Mouse (Mus musculus) heart, embryonic 15.5 days (tissue): ENCODE measurements around the gene Ampd2. TPM values are rescaled to one million over a fixed set of nuclear protein-coding genes. Genes with fewer than 3 reads are reported as not detected.

Experiments
- ATAC-seq: fragments of 200-750 bp; cut with Nextera tagmentation; replicated peaks from 2 replicates; pipeline ENCODE4 v1.8.0; 2017; ENCODE audit warnings: low read depth, moderate TSS enrichment; ENCODE audit not compliant: insufficient number of reproducible peaks, insufficient read depth, low FRiP score
- H3K27ac ChIP-seq: fragments of 300-500 bp; sonication (generic); 2 replicates; pipeline ENCODE4 v1.5.1; 2015; ENCODE audit warnings: mild to moderate bottlenecking, inconsistent platforms
- H3K27me3 ChIP-seq: fragments of 300-500 bp; sonication (generic); 2 replicates; pipeline ENCODE4 v1.6.1; 2015; ENCODE audit warnings: inconsistent platforms
- H3K36me3 ChIP-seq: fragments of 300-500 bp; sonication (generic); 2 replicates; pipeline ENCODE4 v1.6.1; 2015; ENCODE audit warnings: mild to moderate bottlenecking, inconsistent platforms
- H3K4me1 ChIP-seq: fragments of 300-500 bp; sonication (generic); replicated peaks from 2 replicates; pipeline ENCODE4 v1.6.1; 2015; ENCODE audit warnings: inconsistent platforms
- H3K4me2 ChIP-seq: fragments of 300-500 bp; sonication (generic); 2 replicates; pipeline ENCODE4 v1.6.1; 2015; ENCODE audit warnings: inconsistent platforms, mild to moderate bottlenecking, moderate library complexity
- H3K4me3 ChIP-seq: fragments of 300-500 bp; sonication (generic); 2 replicates; pipeline ENCODE4 v1.5.1; 2015; ENCODE audit warnings: mild to moderate bottlenecking, inconsistent platforms
- H3K9ac ChIP-seq: fragments of 300-500 bp; sonication (generic); 2 replicates; pipeline ENCODE4 v1.6.1; 2015; ENCODE audit warnings: mild to moderate bottlenecking, inconsistent platforms
- H3K9me3 ChIP-seq: fragments of 300-500 bp; sonication (generic); replicated peaks from 2 replicates; pipeline ENCODE4 v1.6.1; 2016; ENCODE audit warnings: inconsistent platforms
- WGBS: fragments of 180-500 bp; shearing (Covaris S2); methylation state at CpG from one replicate; pipeline ENCODE4 v1.1.7; 2015; ENCODE audit warnings: mixed read lengths; 5-methylcytosine and 5-hydroxymethylcytosine counted together
- polyA plus RNA-seq: library from polyadenylated mRNA; unstranded; fragments of >200 nt; fragmentation: Nextera tagmentation; extraction: Ambion mirVana; gene quantifications from 2 replicates; pipeline ENCODE4 v1.2.1, GENCODE M21; 2015

Ampd2 gene
- polyA plus RNA-seq, 1 experiment from 2014 or later, result 22.5 TPM

DNA sequence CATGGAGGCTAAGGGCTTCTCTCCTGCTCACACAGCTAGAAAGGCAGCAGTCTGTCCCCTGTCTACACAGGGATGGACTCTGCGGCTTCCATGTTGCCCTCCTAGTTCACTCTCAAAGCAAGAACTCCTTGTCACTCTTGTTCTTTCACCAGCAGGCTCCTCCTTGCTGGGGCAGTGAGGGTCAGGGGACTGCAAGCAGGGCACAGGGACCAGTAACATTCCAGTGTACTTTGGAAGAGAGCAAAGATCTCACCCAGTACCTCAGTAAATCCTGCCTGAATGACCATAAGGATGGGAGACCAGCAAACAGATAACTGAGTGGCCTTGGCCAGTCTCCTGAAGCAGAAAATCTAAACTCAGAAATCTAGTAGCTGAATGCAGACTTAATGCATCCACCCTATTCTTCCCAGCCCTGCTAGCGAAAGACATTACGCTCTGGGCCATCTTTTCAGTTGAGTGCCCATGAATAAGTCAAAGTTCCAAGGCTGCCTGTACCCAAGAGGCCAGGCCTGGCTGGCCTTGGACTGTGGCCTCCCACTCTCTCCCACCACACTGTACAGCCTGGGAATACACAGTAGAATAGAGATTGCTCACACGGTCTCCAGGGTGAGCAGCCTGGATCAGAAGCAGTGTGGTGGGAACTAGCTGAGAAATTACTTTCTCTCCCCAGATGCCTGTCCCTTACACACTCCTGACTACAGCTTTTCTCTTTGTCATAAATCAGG, 57.6 kb downstream of the Ampd2 start:
- Histone ChIP-seq H3K9ac (no peak overlapping the region), H3K27me3 (peaks cover 13% of the 10 kb centered on the region; the same call in 1 of the 2 replicates), H3K36me3 (no peaks in the 10 kb centered on the region), H3K27ac (no peak overlapping the region), H3K4me3 (no peak overlapping the region), H3K4me1 (no peaks in the 10 kb centered on the region), H3K9me3 (no peaks in the 10 kb centered on the region), H3K4me2 (no peak overlapping the region)
- 84% methylated on average over 4 of the region's 4 CpGs for WGBS
- ATAC-seq, result no peak

DNA sequence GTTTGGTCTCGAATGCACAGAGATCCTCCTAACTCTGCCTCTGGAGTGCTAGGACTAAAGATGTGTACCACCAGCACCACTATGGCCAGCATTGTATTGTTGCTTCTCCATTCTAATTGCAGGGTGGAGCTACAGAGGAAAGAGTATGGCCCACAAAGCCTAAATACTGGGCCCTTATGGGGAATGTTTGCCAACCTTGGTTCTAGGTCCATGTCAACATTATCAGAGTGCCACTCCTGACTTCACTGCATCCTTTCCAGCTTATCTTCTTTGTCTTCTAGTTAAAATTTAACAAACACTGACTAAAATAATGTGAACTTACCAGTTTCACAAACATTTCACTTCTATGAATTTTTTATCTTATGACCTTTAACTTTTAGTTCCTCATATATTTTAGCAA, 59.9 kb downstream of the Ampd2 start:
- no peaks in the 10 kb centered on the region for H3K36me3 ChIP-seq
- ATAC-seq, result no peak
- 81% methylated on average over 1 of the region's 1 CpGs for WGBS
- H3K4me2 ChIP-seq, result no peak overlapping the region
- H3K4me1 ChIP-seq, result no peaks in the 10 kb centered on the region
- H3K9me3 ChIP-seq, result no peaks in the 10 kb centered on the region
- H3K4me3 ChIP-seq, result no peak overlapping the region
- H3K27ac ChIP-seq, result no peak overlapping the region
- no peak overlapping the region for H3K9ac ChIP-seq
- H3K27me3 ChIP-seq, result peaks cover 13% of the 10 kb centered on the region; the same call in 1 of the 2 replicates

DNA sequence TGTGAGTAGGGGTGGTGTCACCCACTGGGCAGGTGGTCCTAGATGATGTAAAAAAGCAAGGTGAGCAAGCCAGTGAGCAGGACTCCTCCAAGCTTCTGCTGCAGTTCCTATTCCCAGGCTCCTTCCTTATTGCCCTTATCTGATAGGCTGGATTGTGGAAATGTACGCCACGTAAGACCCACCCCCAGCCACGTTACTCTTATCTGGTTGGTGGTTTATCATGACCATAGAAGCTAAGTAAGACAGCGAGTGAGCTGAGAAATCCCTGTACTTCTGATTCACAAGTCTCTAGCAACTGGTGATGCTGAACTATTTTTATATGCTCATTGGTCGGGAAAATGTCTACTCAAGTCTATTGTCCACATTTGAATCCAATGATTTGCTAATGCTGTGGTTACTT, 60.4 kb downstream of the Ampd2 start:
- Histone ChIP-seq H3K9ac (no peak overlapping the region), H3K4me2 (no peak overlapping the region), H3K36me3 (no peaks in the 10 kb centered on the region), H3K27me3 (peaks cover 13% of the 10 kb centered on the region; the same call in 1 of the 2 replicates), H3K27ac (no peak overlapping the region), H3K4me3 (no peak overlapping the region), H3K9me3 (no peaks in the 10 kb centered on the region), H3K4me1 (no peaks in the 10 kb centered on the region)
- ATAC-seq, result no peak
- 39% methylated on average over 5 of the region's 5 CpGs for WGBS

DNA sequence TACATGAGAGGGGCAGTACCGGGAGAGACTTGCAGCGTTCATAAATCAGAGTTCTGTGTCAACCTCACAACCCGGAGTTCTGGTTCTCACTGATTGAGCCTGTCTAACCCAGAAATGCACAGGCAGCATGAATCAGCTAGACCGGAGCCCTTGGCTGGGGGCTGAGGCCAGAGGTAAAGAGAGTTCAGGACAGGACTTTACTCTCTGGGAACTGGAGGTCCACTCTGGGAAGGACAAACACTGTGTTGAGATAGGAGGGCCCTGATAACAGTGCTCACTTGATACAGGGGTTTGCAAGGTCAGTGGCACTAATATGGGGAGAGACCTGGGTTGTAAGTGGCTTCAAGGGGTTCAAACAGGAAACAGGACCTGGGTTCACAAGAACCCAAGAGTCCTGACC, 61.1 kb downstream of the Ampd2 start:
- ATAC-seq, result no peak
- Histone ChIP-seq H3K9ac (no peak overlapping the region), H3K4me2 (no peak overlapping the region), H3K4me1 (peaks cover 6% of the 10 kb centered on the region), H3K9me3 (no peaks in the 10 kb centered on the region), H3K4me3 (no peak overlapping the region), H3K36me3 (no peaks in the 10 kb centered on the region), H3K27me3 (peaks cover 13% of the 10 kb centered on the region; the same call in 1 of the 2 replicates), H3K27ac (no peak overlapping the region)
- WGBS, result 63% methylated on average over 4 of the region's 4 CpGs

Other genes with a start within 250 kb of the Ampd2 start
- gene Eps8l3, start 209.4 kb downstream of the Ampd2 start, polyA plus RNA-seq, result not detected in 2 replicates
- gene Gstm5, start 190.8 kb downstream of the Ampd2 start, polyA plus RNA-seq, result 111 and 122 TPM in 2 replicates
- 22.1 and 23.1 TPM in 2 replicates for gene Gstm7, start 154.8 kb downstream of the Ampd2 start, polyA plus RNA-seq
- 10.4 TPM in 2 replicates for gene Gstm6, start 142.9 kb downstream of the Ampd2 start, polyA plus RNA-seq
- gene Gstm3, start 117.4 kb downstream of the Ampd2 start, polyA plus RNA-seq, result 0.30 TPM in 1 of 2 replicates, not detected in the other
- 71.9 and 82.1 TPM in 2 replicates for gene Gstm2, start 100.2 kb downstream of the Ampd2 start, polyA plus RNA-seq
- gene Gstm1, start 68.7 kb downstream of the Ampd2 start, polyA plus RNA-seq, result 72.1 and 88.3 TPM in 2 replicates
- 12.9 and 16.0 TPM in 2 replicates for gene Gstm4, start 41.8 kb downstream of the Ampd2 start, polyA plus RNA-seq
- gene Gnat2, start 6.1 kb upstream of the Ampd2 start, polyA plus RNA-seq, result 0.74 and 1.1 TPM in 2 replicates
- gene Gnai3, start 59.5 kb upstream of the Ampd2 start, polyA plus RNA-seq, result 65.9 and 80.3 TPM in 2 replicates
- 0.05 and 0.16 TPM in 2 replicates for gene Gpr61, start 68.2 kb upstream of the Ampd2 start, polyA plus RNA-seq
- gene Amigo1, start 99.7 kb upstream of the Ampd2 start, polyA plus RNA-seq, result 3.0 and 3.2 TPM in 2 replicates
- gene Cyb561d1, start 114.6 kb upstream of the Ampd2 start, polyA plus RNA-seq, result 2.7 and 3.8 TPM in 2 replicates
- gene Atxn7l2, start 124.3 kb upstream of the Ampd2 start, polyA plus RNA-seq, result 5.8 and 9.0 TPM in 2 replicates
- gene Sypl2, start 140.0 kb upstream of the Ampd2 start, polyA plus RNA-seq, result 2.0 and 2.2 TPM in 2 replicates
- gene Psma5, start 170.3 kb upstream of the Ampd2 start, polyA plus RNA-seq, result 174 and 197 TPM in 2 replicates
- gene Sort1, start 197.4 kb upstream of the Ampd2 start, polyA plus RNA-seq, result 10.2 and 13.9 TPM in 2 replicates